24 mouse cellular contexts compared by ENCODE assay signal in genomic region chr19:21189216-21189615, GRCm38 (mm10).
"Had no signal": no experiment of that assay in that cellular context is flagged by ENCODE, and none has a peak within 500 bp of the region (broad histone marks: within the 10 kb centered on the region; RNA-seq: fewer than 3 reads in every experiment).

No protein-coding gene starts in this region.

- H3K4me1 ChIP-seq: heart, embryonic 10.5 days; heart, embryonic 12.5 days; hindbrain, embryonic 10.5 days; hindbrain, embryonic 12.5 days; intestine, embryonic 15.5 days; limb, embryonic 10.5 days; limb, embryonic 12.5 days had no signal

- DNase-seq: gastrocnemius, postnatal 10 days; gastrocnemius, postnatal 25 days; heart, adult 18-20 months; heart, postnatal 10 days; heart, postnatal 4 days; kidney, adult 18-20 months; kidney, adult 8-10 months; kidney, postnatal 10 days; kidney, postnatal 25 days; kidney, postnatal 4 days; liver had no signal

- H3K27ac ChIP-seq: heart, embryonic 10.5 days; hindbrain, embryonic 10.5 days; hindbrain, embryonic 12.5 days; hindbrain, embryonic 14.5 days; intestine, embryonic 15.5 days; layer of hippocampus, adult 2 months; left cerebral cortex, adult 2 months; limb, embryonic 10.5 days; limb, embryonic 12.5 days had no signal

- H3K36me3 ChIP-seq: heart, embryonic 10.5 days; heart, embryonic 12.5 days; hindbrain, embryonic 10.5 days; hindbrain, embryonic 12.5 days; intestine, embryonic 15.5 days; limb, embryonic 10.5 days; limb, embryonic 12.5 days had no signal

- ATAC-seq: hindbrain, embryonic 16.5 days; inflammation-experienced regulatory T-cells, adult 6 months; intestine, embryonic 15.5 days; intestine, postnatal 0 days had no signal

- H3K4me2 ChIP-seq: heart, embryonic 12.5 days; hindbrain, embryonic 12.5 days; hindbrain, embryonic 14.5 days; intestine, embryonic 15.5 days; limb, embryonic 12.5 days had no signal

- H3K27me3 ChIP-seq: heart, embryonic 12.5 days; hindbrain, embryonic 12.5 days; intestine, embryonic 15.5 days; limb, embryonic 12.5 days had no signal

- H3K9ac ChIP-seq: heart, embryonic 12.5 days; hindbrain, embryonic 12.5 days; hindbrain, embryonic 14.5 days; intestine, embryonic 15.5 days; limb, embryonic 12.5 days had no signal

- H3K4me3 ChIP-seq: heart, embryonic 10.5 days; heart, embryonic 12.5 days; hindbrain, embryonic 10.5 days; hindbrain, embryonic 12.5 days; intestine, embryonic 15.5 days; layer of hippocampus, adult 2 months; left cerebral cortex, adult 2 months; limb, embryonic 10.5 days; limb, embryonic 12.5 days had no signal

- H3K9me3 ChIP-seq: heart, embryonic 10.5 days; heart, embryonic 12.5 days; hindbrain, embryonic 10.5 days; hindbrain, embryonic 12.5 days; intestine, embryonic 15.5 days; limb, embryonic 10.5 days; limb, embryonic 12.5 days had no signal
